Mouse (Mus musculus) forebrain, embryonic 12.5 days (tissue): ENCODE data around the gene Zfp622. TPM values are rescaled to one million over a fixed set of nuclear protein-coding genes. Genes with fewer than 3 reads are reported as not detected.
A peak's percentile ranks its signal among the peaks of the same experiment; 100 is the strongest.
"Not testable (repeated sequence)": the region's sequence is repeated elsewhere in the genome, so short reads cannot be mapped to it uniquely, and the experiment has no call there.

ENCODE experiments used
- ATAC-seq: fragments of 200-750 bp; cut with Nextera tagmentation; 2 replicates; pipeline ENCODE4 v1.8.0; 2017; ENCODE audit warnings: moderate TSS enrichment; ENCODE audit not compliant: low FRiP score
- H3K27ac ChIP-seq: fragments of 300-500 bp; sonication (generic); 2 replicates; pipeline ENCODE4 v1.5.1; 2016; ENCODE audit warnings: mild to moderate bottlenecking
- H3K27me3 ChIP-seq: fragments of 300-500 bp; sonication (generic); 2 replicates; pipeline ENCODE4 v1.6.1; 2016; ENCODE audit warnings: mild to moderate bottlenecking
- H3K36me3 ChIP-seq: fragments of 300-500 bp; sonication (generic); replicated peaks from 2 replicates; pipeline ENCODE4 v1.6.1; 2016; ENCODE audit warnings: mild to moderate bottlenecking
- H3K4me1 ChIP-seq: fragments of 300-500 bp; sonication (generic); 2 replicates; pipeline ENCODE4 v1.6.1; 2016
- H3K4me2 ChIP-seq: fragments of 300-500 bp; sonication (generic); 2 replicates; pipeline ENCODE4 v1.6.1; 2016; ENCODE audit warnings: mild to moderate bottlenecking, moderate library complexity
- H3K4me3 ChIP-seq: fragments of 300-500 bp; sonication (generic); replicated peaks from 2 replicates; pipeline ENCODE4 v1.5.1; 2016; ENCODE audit warnings: mild to moderate bottlenecking
- H3K9ac ChIP-seq: fragments of 300-500 bp; sonication (generic); 2 replicates; pipeline ENCODE4 v1.6.1; 2016; ENCODE audit warnings: mild to moderate bottlenecking
- H3K9me3 ChIP-seq: fragments of 300-500 bp; sonication (generic); 2 replicates; pipeline ENCODE4 v1.6.1; 2016
- WGBS: fragments of 180-500 bp; shearing (Covaris S2); methylation state at CpG from one replicate; pipeline ENCODE4 v1.1.7; 2016; 5-methylcytosine and 5-hydroxymethylcytosine counted together
- polyA plus RNA-seq: library from polyadenylated mRNA; unstranded; fragments of >200 nt; fragmentation: Nextera tagmentation; extraction: Ambion mirVana; gene quantifications from 2 replicates; pipeline ENCODE4 v1.2.1, GENCODE M21; 2016

The Zfp622 gene
- polyA plus RNA-seq, 1 experiment from 2014 or later, result 33.0 TPM

DNA sequence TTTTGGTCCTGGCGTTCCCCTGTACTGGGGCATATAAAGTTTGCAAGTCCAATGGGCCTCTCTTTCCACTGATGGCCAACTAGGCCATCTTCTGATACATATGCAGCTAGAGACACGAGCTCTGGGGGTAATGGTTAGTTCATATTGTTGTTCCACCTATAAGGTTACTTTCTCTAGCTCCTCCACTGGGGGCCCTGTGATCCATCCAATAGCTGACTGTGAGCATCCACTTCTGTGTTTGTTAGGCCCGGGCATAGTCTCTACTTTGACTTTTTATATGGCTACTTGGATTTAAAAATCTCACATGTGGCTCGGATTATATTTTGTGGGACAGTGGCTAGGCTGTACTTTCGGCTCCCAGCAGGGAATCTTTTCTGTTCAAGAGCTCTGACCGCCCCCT, 552 bp upstream of the Zfp622 start:
- not testable (repeated sequence) for H3K27me3 ChIP-seq, H3K9me3 ChIP-seq
- peak overlapping the region; percentile 90; the same call in 1 of the 2 replicates for H3K27ac ChIP-seq
- ATAC-seq, result peak; percentile 36
- H3K4me1 ChIP-seq, result peaks cover 18% of the 10 kb centered on the region
- peak overlapping the region; percentile 63 for H3K9ac ChIP-seq
- WGBS, result 14% methylated on average over 6 of the region's 6 CpGs
- peak overlapping the region; percentile 91 for H3K4me2 ChIP-seq
- peaks cover 17% of the 10 kb centered on the region for H3K36me3 ChIP-seq
- H3K4me3 ChIP-seq, result peak overlapping the region; percentile 99

GRCm38 (mm10) chr15:25984734-25985492, 747 bp downstream of the Zfp622 start:
- peak; percentile 22 for ATAC-seq
- peak overlapping the region; percentile 99 for H3K4me3 ChIP-seq
- no peaks in the 10 kb centered on the region for H3K9me3 ChIP-seq
- peaks cover 25% of the 10 kb centered on the region for H3K36me3 ChIP-seq
- H3K27ac ChIP-seq, result peak overlapping the region; percentile 90
- peaks cover 18% of the 10 kb centered on the region for H3K4me1 ChIP-seq
- no peaks in the 10 kb centered on the region for H3K27me3 ChIP-seq
- H3K4me2 ChIP-seq, result peak overlapping the region; percentile 91
- under 1% methylated on average over 66 of the region's 71 CpGs for WGBS
- H3K9ac ChIP-seq, result peak overlapping the region; percentile 94

DNA sequence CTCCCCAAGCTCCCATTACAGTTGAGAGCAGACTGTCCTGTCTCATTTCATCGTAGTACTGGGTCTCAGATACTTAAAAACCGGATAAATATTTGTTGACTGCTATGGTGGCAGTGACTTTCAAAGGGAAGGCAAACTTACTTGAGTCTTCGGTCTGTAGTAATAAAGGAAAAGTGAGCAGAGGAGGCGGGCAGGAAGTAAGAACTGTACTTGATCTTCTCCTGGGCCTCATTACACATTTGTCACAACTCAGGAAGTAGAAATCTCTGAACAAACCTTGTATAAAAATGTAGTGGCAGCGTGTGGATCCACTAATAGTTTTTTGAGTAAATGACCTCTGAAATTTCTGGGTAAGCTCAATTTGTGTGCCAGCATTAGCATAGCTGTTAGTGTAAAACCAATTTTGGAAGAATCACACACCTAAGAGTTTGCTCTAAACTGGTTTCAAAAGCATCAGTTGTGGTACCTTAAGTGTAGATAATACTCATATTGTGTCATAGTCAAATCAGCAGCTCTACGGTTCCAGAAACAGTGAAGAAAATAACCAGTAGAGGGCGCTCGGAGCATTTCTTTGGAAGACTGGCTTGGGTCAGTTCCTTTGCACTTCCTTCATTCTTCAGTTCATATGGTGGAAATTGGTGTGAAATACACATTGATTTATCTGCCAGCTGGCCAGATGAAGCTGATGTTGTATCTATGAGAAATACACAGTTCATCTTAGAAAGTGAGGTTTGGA, 9.0 kb downstream of the Zfp622 start:
- peaks cover 64% of the 10 kb centered on the region for H3K36me3 ChIP-seq
- peak; percentile 55 for ATAC-seq
- H3K27me3 ChIP-seq, result no peaks in the 10 kb centered on the region
- no peak overlapping the region for H3K9ac ChIP-seq
- H3K4me1 ChIP-seq, result no peaks in the 10 kb centered on the region
- no peak overlapping the region for H3K4me3 ChIP-seq
- H3K4me2 ChIP-seq, result no peak overlapping the region
- H3K27ac ChIP-seq, result no peak overlapping the region
- no peaks in the 10 kb centered on the region for H3K9me3 ChIP-seq
- 62% methylated on average over 8 of the region's 8 CpGs for WGBS

DNA sequence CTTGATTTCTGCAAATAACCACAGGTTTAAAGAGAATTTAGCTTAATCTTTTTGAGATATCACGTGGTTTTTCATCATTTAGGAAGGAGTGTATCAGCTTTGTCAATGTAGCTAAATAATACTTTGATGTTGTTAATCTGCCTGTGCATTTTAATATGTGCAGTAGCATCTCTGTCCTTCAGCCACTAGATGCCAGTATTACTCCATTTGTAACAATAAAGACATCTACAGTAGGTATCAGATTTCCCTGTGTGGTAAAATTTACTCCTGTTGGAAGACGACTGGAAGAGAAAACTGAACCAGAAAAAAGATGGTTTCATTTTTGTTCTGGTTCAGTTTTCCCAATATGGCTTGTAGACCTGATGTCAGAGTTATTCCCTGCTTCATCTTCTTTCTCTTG, 11.4 kb downstream of the Zfp622 start:
- H3K4me3 ChIP-seq, result no peak overlapping the region
- H3K27ac ChIP-seq, result no peak overlapping the region
- H3K27me3 ChIP-seq, result no peaks in the 10 kb centered on the region
- H3K4me2 ChIP-seq, result no peak overlapping the region
- ATAC-seq, result peak; percentile 62; the same call in 1 of the 2 replicates
- no peaks in the 10 kb centered on the region for H3K9me3 ChIP-seq
- H3K9ac ChIP-seq, result no peak overlapping the region
- 51% methylated on average over 2 of the region's 2 CpGs for WGBS
- no peaks in the 10 kb centered on the region for H3K4me1 ChIP-seq
- peaks cover 53% of the 10 kb centered on the region for H3K36me3 ChIP-seq

- not testable (repeated sequence) for H3K9me3 ChIP-seq, H3K4me1 ChIP-seq, H3K4me3 ChIP-seq, H3K9ac ChIP-seq, H3K4me2 ChIP-seq, H3K27ac ChIP-seq, ATAC-seq, H3K27me3 ChIP-seq
- 14% methylated on average over 5 of the region's 5 CpGs for WGBS
- peaks cover 25% of the 10 kb centered on the region for H3K36me3 ChIP-seq
Measured at GRCm38 (mm10) chr15:25999545-25999944, 15.4 kb downstream of the Zfp622 start.

- Histone ChIP-seq H3K36me3 (no peaks in the 10 kb centered on the region), H3K27me3 (no peaks in the 10 kb centered on the region), H3K4me1 (no peaks in the 10 kb centered on the region), H3K9ac (no peak overlapping the region), H3K9me3 (no peaks in the 10 kb centered on the region), H3K27ac (no peak overlapping the region), H3K4me3 (no peak overlapping the region), H3K4me2 (no peak overlapping the region)
- WGBS, result 88% methylated on average over 3 of the region's 3 CpGs
- no peak for ATAC-seq
Measured at GRCm38 (mm10) chr15:26008621-26009020, 24.5 kb downstream of the Zfp622 start.

GRCm38 (mm10) chr15:26012891-26013290, 28.7 kb downstream of the Zfp622 start:
- Histone ChIP-seq H3K36me3 (no peaks in the 10 kb centered on the region), H3K9ac (no peak overlapping the region), H3K9me3 (no peaks in the 10 kb centered on the region), H3K27ac (no peak overlapping the region), H3K4me1 (no peaks in the 10 kb centered on the region), H3K4me3 (no peak overlapping the region), H3K4me2 (no peak overlapping the region), H3K27me3 (no peaks in the 10 kb centered on the region)
- no peak for ATAC-seq
- 82% methylated on average over 4 of the region's 4 CpGs for WGBS

DNA sequence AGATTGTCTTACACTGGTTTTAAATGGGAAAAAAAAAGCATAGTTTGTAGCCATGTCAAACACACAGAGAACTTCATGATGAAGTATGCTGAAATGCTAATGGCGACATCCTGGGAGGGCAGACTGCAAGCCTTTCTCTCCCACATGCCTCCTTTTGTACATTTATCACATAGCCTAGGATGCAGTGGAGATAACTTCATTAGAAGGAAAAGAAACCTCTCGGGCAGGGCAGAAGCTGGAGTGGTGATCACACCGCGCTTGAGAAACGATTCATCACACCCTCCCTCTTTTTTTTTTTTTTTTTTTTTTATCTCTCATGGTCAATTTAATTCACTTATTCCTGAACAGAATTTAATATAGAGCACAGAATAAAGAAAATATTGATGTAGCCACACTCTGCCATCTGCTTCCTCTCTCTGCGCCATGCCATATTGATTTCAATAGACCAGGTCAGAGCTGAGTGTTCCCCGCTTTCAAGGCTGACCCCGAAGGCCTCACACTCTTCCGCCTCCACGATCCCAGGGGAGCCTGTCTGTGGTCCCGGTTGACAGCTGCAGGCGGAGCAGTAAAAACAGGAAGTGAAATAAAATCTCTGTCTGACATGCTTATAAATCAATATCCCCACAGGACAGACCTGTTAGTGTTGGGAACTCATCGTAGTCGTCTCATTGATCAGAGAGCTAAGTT, 32.0 kb downstream of the Zfp622 start:
- Histone ChIP-seq H3K4me1 (no peaks in the 10 kb centered on the region), H3K9me3 (no peaks in the 10 kb centered on the region), H3K27me3 (0 out of 2 replicates have a peak, but pooled peaks cover 3% of the 10 kb centered on the region), H3K9ac (no peak overlapping the region), H3K4me2 (no peak overlapping the region), H3K36me3 (no peaks in the 10 kb centered on the region), H3K27ac (no peak overlapping the region), H3K4me3 (no peak overlapping the region)
- 66% methylated on average over 14 of the region's 14 CpGs for WGBS
- ATAC-seq, result no peak

DNA sequence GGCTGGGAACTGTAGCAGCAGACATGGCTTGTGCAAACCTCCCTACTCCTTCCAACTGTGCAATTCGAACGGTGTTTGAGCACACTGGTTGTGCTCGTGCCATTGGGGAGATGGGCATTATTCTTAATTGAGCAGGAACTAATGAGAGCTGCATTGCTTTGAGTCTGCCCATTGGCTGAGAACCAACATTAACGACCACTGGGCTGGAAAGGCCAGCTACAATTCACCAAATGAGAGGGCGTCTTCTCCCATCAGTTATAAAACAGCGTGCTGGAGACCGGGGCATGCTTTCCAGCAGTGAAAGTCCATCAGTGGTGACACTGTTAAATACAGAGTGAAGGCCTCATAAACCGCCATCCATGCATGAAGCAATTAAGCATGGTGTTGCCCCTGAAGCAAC, 37.6 kb downstream of the Zfp622 start:
- Histone ChIP-seq H3K9ac (no peak overlapping the region), H3K27ac (no peak overlapping the region), H3K4me3 (no peak overlapping the region), H3K9me3 (no peaks in the 10 kb centered on the region), H3K4me1 (no peaks in the 10 kb centered on the region), H3K27me3 (0 out of 2 replicates have a peak, but pooled peaks cover 3% of the 10 kb centered on the region), H3K4me2 (no peak overlapping the region), H3K36me3 (no peaks in the 10 kb centered on the region)
- ATAC-seq, result peak; percentile 85
- 24% methylated on average over 8 of the region's 8 CpGs for WGBS

DNA sequence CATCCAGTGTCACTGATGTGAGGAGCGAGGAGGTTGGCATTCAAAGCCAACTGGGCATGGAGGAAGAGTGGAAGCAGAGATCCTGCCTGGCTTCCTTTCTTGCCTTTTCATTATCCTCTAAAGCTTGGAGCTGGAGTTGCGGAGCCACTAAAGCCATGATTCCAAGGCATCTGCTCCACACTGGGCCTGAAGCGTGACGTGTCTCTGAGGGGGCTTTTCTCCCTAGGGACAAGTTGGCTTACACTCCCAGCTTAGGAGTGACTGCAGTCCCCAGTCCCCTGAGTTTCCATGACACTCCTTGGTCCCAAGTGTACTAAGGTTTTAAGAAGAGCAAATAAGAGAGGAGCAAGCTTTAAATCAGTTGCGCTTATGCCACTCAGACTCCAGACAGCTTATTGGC, 38.5 kb downstream of the Zfp622 start:
- Histone ChIP-seq H3K36me3 (no peaks in the 10 kb centered on the region), H3K27ac (no peak overlapping the region), H3K4me3 (no peak overlapping the region), H3K4me2 (no peak overlapping the region), H3K4me1 (no peaks in the 10 kb centered on the region), H3K9me3 (no peaks in the 10 kb centered on the region), H3K27me3 (0 out of 2 replicates have a peak, but pooled peaks cover 3% of the 10 kb centered on the region), H3K9ac (no peak overlapping the region)
- no peak for ATAC-seq
- WGBS, result 84% methylated on average over 5 of the region's 5 CpGs

DNA sequence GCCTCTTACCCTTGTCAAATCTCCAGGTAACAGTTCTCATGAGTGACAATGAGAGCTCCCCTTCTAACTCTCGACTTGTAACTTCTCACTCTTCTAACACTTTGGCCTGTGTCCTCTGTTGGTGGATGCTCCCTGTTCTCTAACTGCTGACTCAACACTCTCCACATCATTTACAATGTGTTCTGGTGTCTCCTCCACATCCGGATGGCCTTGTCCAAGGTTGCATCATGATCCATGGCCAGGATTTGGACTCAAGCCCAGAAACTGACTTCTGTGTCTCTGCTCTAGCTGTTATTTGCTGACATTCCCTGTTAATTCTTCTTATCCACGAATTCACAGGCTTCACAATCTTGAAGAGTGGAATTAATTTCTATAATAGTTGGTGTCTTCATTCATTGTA, 47.5 kb downstream of the Zfp622 start:
- no peak overlapping the region for H3K4me2 ChIP-seq
- H3K4me1 ChIP-seq, result no peaks in the 10 kb centered on the region
- no peaks in the 10 kb centered on the region for H3K36me3 ChIP-seq
- H3K27me3 ChIP-seq, result no peaks in the 10 kb centered on the region
- no peak overlapping the region for H3K27ac ChIP-seq
- no peak overlapping the region for H3K9ac ChIP-seq
- WGBS, result 72% methylated on average over 3 of the region's 3 CpGs
- H3K9me3 ChIP-seq, result no peaks in the 10 kb centered on the region
- ATAC-seq, result no peak
- H3K4me3 ChIP-seq, result no peak overlapping the region

GRCm38 (mm10) chr15:26040567-26040966, 56.4 kb downstream of the Zfp622 start:
- no peak for ATAC-seq
- Histone ChIP-seq H3K9ac (no peak overlapping the region), H3K4me2 (no peak overlapping the region), H3K27me3 (no peaks in the 10 kb centered on the region), H3K4me1 (no peaks in the 10 kb centered on the region), H3K4me3 (no peak overlapping the region), H3K9me3 (no peaks in the 10 kb centered on the region), H3K36me3 (no peaks in the 10 kb centered on the region), H3K27ac (no peak overlapping the region)
- WGBS, result 26% methylated on average over 1 of the region's 1 CpGs
